Mouse (Mus musculus) bone marrow macrophage, adult 2 months (primary cell): Measurements from ENCODE around the gene Arrdc4.

Experiments
- CTCF ChIP-seq: IDR thresholded peaks from 2 replicates; pipeline ENCODE4 v1.5.1; 2012; ENCODE audit warnings: low read depth, mild to moderate bottlenecking, low read length, moderate library complexity
- POLR2A ChIP-seq: IDR thresholded peaks from 2 replicates; pipeline ENCODE4 v1.6.1; 2012; ENCODE audit warnings: mild to moderate bottlenecking, low read depth, low read length, borderline replicate concordance

DNA sequence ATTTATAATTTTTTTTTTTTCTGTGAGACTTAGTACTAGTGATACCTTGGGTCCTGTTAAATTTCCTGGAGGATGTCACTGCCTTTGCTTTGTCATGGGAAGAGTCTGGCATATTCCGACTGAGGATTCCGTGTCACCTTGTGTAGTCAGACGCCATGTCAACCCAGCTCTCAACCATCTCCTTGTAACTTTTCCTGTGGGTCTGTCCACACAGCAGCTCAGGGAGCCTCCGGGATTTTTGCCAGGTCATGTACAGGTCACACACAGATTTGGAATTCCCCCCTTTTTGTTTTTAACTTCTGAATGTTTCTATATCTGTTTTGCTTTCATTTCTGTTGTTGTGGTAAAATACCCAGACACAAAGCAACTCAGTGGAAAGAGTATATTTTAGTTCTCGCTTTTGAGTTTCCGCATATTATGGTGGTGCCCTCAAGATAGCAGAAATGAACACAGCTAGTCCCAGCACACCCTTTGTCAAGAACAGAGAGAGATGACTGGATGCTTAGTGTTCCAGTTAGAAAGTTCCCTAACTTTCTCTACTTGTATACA, 7.7 kb upstream of the Arrdc4 start:
- TF ChIP-seq CTCF, result no peak
- TF ChIP-seq POLR2A, result no peak
